Mouse (Mus musculus): ENCODE data around the gene Stpg3. TPM values are rescaled to one million over a fixed set of nuclear protein-coding genes. Genes with fewer than 3 reads are reported as not detected.

Stpg3 gene
- total and polyA plus RNA-seq, 3 experiments = not detected

DNA sequence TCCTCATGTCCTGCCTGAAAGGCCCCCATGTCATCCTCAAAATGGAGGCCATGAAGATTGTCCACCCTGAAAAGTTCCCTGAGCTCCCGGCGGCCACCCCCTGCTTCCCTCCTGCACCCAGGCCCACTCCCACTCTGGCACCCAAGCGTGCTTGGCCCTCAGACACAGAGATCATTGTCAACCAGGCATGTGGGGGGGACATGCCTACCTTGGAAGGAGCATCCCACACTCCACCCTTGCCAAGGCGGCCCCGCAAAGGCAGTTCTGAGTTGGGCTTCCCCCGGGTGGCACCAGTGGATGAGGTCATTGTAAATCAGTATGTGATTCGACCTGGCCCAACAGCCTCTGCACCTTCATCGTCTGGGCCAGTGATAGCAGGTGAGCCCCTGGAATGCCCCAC, 28.9 kb upstream of the Stpg3 start:
- Histone ChIP-seq H3K4me2 (ENCODE audit: insufficient read depth, low read depth, poor library complexity, severe bottlenecking) (no peak overlapping the region), H3K9me3 (replicated peaks; ENCODE audit: low read length) (no peaks in the 10 kb centered on the region), H3K79me2 (replicated peaks; ENCODE audit: control insufficient read depth, extremely low read depth, insufficient read depth, poor library complexity, severe bottlenecking) (no peaks in the 10 kb centered on the region), H3K4me3 (replicated peaks in 1 of 3; ENCODE audit: low read depth in 2 of 3, low read length in 2 of 3, poor library complexity in 1 of 3) (no peak overlapping the region), H3K9ac (ENCODE audit: insufficient read depth, low read depth) (no peak overlapping the region), H3K27ac (ENCODE audit: insufficient read depth, low read depth) (no peak overlapping the region), H3K27me3 (replicated peaks) (peaks cover 26% of the 10 kb centered on the region), H3K36me3 (replicated peaks in 1 of 2; ENCODE audit: control insufficient read depth in 1 of 2, insufficient read depth in 1 of 2, low read length in 1 of 2) (peaks cover 35 to 50% of the 10 kb centered on the region in 2 experiments), H3K4me1 (ENCODE audit: control insufficient read depth in 1 of 2, insufficient read depth in 2 of 2) (peaks cover 8 to 16% of the 10 kb centered on the region in 2 experiments)
- no peak for DNase-seq (ENCODE audit: extremely low read depth)
- TF ChIP-seq USF2 (conservative IDR thresholded peaks at IDR 0.05; ENCODE audit: low read depth, low read length) = no peak
- no peak for TF ChIP-seq ELF1 (IDR thresholded peaks at IDR 0.05; ENCODE audit: low read depth, low read length)
- TF ChIP-seq NRF1 (IDR thresholded peaks at IDR 0.05; ENCODE audit: low read depth, low read length) = no peak
- no peak for TF ChIP-seq RAD21 (IDR thresholded peaks at IDR 0.05; ENCODE audit: low read depth, low read length)
- TF ChIP-seq POLR2A (IDR thresholded peaks at IDR 0.05; ENCODE audit: low read depth, low read length) = no peak
- TF ChIP-seq ETS1 (conservative IDR thresholded peaks at IDR 0.05; ENCODE audit: low read depth, low read length) = no peak
- TF ChIP-seq USF1 (IDR thresholded peaks at IDR 0.05; ENCODE audit: low read depth, low read length) = no peak
- no peak for TF ChIP-seq ZNF384 (IDR thresholded peaks at IDR 0.05; ENCODE audit: low read depth, low read length)
- TF ChIP-seq HCFC1 (IDR thresholded peaks at IDR 0.05; ENCODE audit: low read depth, low read length) = no peak
- TF ChIP-seq RCOR1 (conservative IDR thresholded peaks at IDR 0.05; ENCODE audit: low read depth, low read length) = no peak
- TF ChIP-seq KAT2A (IDR thresholded peaks at IDR 0.05; ENCODE audit: insufficient replicate concordance, low read length) = no peak
- TF ChIP-seq JUND (conservative IDR thresholded peaks at IDR 0.05; ENCODE audit: low read depth, low read length) = no peak
- no peak for TF ChIP-seq UBTF (IDR thresholded peaks at IDR 0.05; ENCODE audit: low read depth, low read length)
- TF ChIP-seq CTCF (conservative IDR thresholded peaks at IDR 0.05 in 1 of 2, IDR thresholded peaks at IDR 0.05 in 1 of 2; ENCODE audit: low read depth in 2 of 2, low read length in 2 of 2) = no peak
- no peak for TF ChIP-seq E2F4 (IDR thresholded peaks at IDR 0.05; ENCODE audit: insufficient replicate concordance, low read depth, low read length)
- no peak for TF ChIP-seq EP300 (IDR thresholded peaks at IDR 0.05; ENCODE audit: low read length)
- in situ Hi-C loops (cut with MboI; ENCODE audit: low pct_ligation_motif_present, low pct_unique_long_range_greater_than_20kb, low sequenced_read_pairs) = no loop called here
- dilution Hi-C loops (cut with MboI; ENCODE audit: extremely low pct_ligation_motif_present, extremely low pct_unique_long_range_greater_than_20kb, low sequenced_read_pairs) = no loop called here

- peaks cover 8 to 16% of the 10 kb centered on the region in 2 experiments for H3K4me1 ChIP-seq (ENCODE audit: control insufficient read depth in 1 of 2, insufficient read depth in 2 of 2)
- no peak for TF ChIP-seq POLR2A (IDR thresholded peaks at IDR 0.05; ENCODE audit: low read depth, low read length)
- no peak for TF ChIP-seq NELFE (IDR thresholded peaks at IDR 0.05; ENCODE audit: low read depth, low read length)
- no peak for TF ChIP-seq ELF1 (IDR thresholded peaks at IDR 0.05; ENCODE audit: low read depth, low read length)
- no peak for TF ChIP-seq SMC3 (IDR thresholded peaks at IDR 0.05; ENCODE audit: low read depth, low read length)
- TF ChIP-seq USF2 (conservative IDR thresholded peaks at IDR 0.05; ENCODE audit: low read depth, low read length) = no peak
- no peak for TF ChIP-seq CTCF (conservative IDR thresholded peaks at IDR 0.05 in 1 of 2, IDR thresholded peaks at IDR 0.05 in 1 of 2; ENCODE audit: low read depth in 2 of 2, low read length in 2 of 2)
- TF ChIP-seq MAX (IDR thresholded peaks at IDR 0.05; ENCODE audit: low read length) = no peak
- TF ChIP-seq POLR2AphosphoS2 (IDR thresholded peaks at IDR 0.05; ENCODE audit: low read depth, low read length) = no peak
- no peak for TF ChIP-seq PAX5 (IDR thresholded peaks at IDR 0.05; ENCODE audit: low read length)
- no peak for TF ChIP-seq TBP (conservative IDR thresholded peaks at IDR 0.05; ENCODE audit: low read depth, low read length)
- TF ChIP-seq CHD1 (IDR thresholded peaks at IDR 0.05; ENCODE audit: low read depth, low read length) = no peak
- no peak for TF ChIP-seq JUN (IDR thresholded peaks at IDR 0.05; ENCODE audit: insufficient read depth, low read depth, low read length)
- TF ChIP-seq MXI1 (IDR thresholded peaks at IDR 0.05; ENCODE audit: low read depth, low read length) = no peak
- no peak for TF ChIP-seq TCF12 (IDR thresholded peaks at IDR 0.05; ENCODE audit: low read depth, low read length)
- no peak for TF ChIP-seq SIN3A (IDR thresholded peaks at IDR 0.05; ENCODE audit: low read length)
- TF ChIP-seq MYC (IDR thresholded peaks at IDR 0.05; ENCODE audit: low read depth, low read length) = no peak
- no peak for TF ChIP-seq E2F4 (IDR thresholded peaks at IDR 0.05; ENCODE audit: insufficient replicate concordance, low read depth, low read length)
- H3K9me3 ChIP-seq (replicated peaks; ENCODE audit: low read length) = no peaks in the 10 kb centered on the region
- H3K4me3 ChIP-seq (replicated peaks in 1 of 3; ENCODE audit: low read depth in 2 of 3, low read length in 2 of 3, poor library complexity in 1 of 3) = peak within 1 kb of the TSS; percentile 29 to 62 (median 49)
- H3K36me3 ChIP-seq (replicated peaks in 1 of 2; ENCODE audit: control insufficient read depth in 1 of 2, insufficient read depth in 1 of 2, low read length in 1 of 2) = peaks cover 22 to 37% of the 10 kb centered on the region in 2 experiments
- dilution Hi-C loops (cut with MboI; ENCODE audit: extremely low pct_ligation_motif_present, extremely low pct_unique_long_range_greater_than_20kb, low sequenced_read_pairs) (no loop called here), in situ Hi-C loops (cut with MboI; ENCODE audit: low pct_ligation_motif_present, low pct_unique_long_range_greater_than_20kb, low sequenced_read_pairs) (no loop called here)
- H3K27ac ChIP-seq (ENCODE audit: insufficient read depth, low read depth) = no peak within 1 kb of the TSS
- H3K4me2 ChIP-seq (ENCODE audit: insufficient read depth, low read depth, poor library complexity, severe bottlenecking) = peak within 1 kb of the TSS; percentile 89
- peaks cover 39% of the 10 kb centered on the region for H3K27me3 ChIP-seq (replicated peaks)
- no peak for DNase-seq (ENCODE audit: extremely low read depth)
- peak within 1 kb of the TSS; percentile 16; the same call in 1 of the 2 replicates for H3K9ac ChIP-seq (ENCODE audit: insufficient read depth, low read depth)
- no peaks in the 10 kb centered on the region for H3K79me2 ChIP-seq (replicated peaks; ENCODE audit: control insufficient read depth, extremely low read depth, insufficient read depth, poor library complexity, severe bottlenecking)
Observed at GRCm38 (mm10) chr2:25242101-25242506, 27.7 kb upstream of the Stpg3 start, which contains the start of the genes Rnf208 and Cysrt1. Rnf208 (plus strand) TSS chr2:25242255. Cysrt1 (minus strand) TSS chr2:25242452.
